Mouse (Mus musculus) left cerebral cortex, postnatal 14 days (tissue): ENCODE data around the gene Adad1. TPM values are rescaled to one million over a fixed set of nuclear protein-coding genes. Genes with fewer than 3 reads are reported as not detected.

Experiments used
- DNase-seq, 2 experiments: peaks; one replicate each; pipeline ENCODE4 v3.0.0; 2021 to 2022; ENCODE audit warnings: low spot score in 2 of 2, mixed read lengths in 1 of 2
- intact Hi-C: fragments of 180-260 bp; cut with DNase I; formaldehyde crosslinking; loops from one replicate; pipeline ENCODE4 v1.15.1; 2025
- long read RNA-seq, 2 experiments: library from polyadenylated mRNA; stranded (forward); transcript quantifications; one replicate each; pipeline ENCODE4 v2.0.0; 2021
- total RNA-seq, 2 experiments: library from RNA; stranded (reverse); gene quantifications; 2 replicates each; pipeline ENCODE4 v1.2.3; 2021

Gene Adad1
- total RNA-seq: not detected
- long read RNA-seq, experiment 1: 0 reads
- long read RNA-seq, experiment 2: 0 reads

DNA sequence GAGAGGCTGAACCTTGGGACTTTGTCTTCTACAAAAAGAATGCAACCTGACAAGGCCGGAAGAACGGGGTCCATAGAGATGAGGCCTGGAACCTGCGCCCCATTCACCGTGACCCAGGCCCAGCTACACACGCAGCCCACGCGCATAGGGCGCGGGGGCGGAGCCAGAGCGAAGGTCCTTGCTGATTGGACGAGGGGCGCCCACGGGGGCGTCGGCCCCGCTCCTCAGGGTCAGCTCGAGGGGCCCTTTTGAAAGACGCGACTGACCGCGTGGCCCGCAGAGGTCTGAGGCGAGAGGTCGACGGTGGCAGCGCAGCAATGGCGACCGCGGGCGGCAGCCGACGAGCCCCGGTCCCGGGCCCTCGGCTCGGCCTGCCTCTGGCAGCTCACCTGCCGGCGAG is at the start of gene Adad1:
Gene Adad1, plus strand, starts transcription at position 122 of the 400 bp plus-strand sequence.
- intact Hi-C loops: no loop called here

DNA sequence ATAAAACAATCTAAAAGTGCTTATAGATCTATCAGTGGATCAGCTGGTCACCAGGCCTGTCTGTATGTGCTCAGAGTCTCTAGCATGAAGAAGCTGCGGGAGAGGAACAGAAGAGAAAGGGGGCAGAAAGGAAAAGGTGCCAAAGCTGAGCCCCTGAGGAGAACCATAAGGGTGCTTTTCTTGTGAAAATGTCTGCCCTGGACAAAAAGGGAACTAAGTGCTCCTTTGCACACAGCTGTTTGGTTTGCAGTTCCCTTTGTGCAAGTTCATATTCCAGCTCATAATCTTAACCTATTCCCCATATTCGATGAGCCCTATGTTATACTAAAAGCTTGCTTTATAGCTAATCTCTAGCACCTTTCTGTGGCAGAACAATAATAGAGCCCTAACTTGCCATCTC is 25.3 kb upstream of the Adad1 start:
- intact Hi-C loops: no loop called here
- DNase-seq: no peak

More for the DNA sequence above, at the start of gene Adad1:
- no peak for DNase-seq

DNA sequence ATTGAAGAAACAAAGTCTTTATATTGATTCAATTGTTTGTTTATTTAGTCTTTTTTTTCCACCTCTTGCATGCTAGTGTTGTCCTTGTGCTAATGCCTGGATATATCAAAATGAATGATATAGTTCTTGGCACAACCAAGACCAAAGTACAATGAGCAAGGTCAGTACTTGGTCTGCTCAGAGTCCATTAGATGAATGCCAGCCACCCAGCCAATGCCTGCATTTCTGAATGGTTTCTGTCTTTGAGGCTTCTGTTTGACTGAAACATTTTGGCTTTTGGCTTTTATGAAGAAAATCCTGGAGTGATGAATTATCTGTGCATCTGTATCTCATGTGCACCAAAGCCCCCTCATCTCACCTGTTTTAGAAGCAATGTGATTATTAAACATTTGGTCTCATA is 23.5 kb upstream of the Adad1 start:
- no peak for DNase-seq
- intact Hi-C loops: no loop called here

DNA sequence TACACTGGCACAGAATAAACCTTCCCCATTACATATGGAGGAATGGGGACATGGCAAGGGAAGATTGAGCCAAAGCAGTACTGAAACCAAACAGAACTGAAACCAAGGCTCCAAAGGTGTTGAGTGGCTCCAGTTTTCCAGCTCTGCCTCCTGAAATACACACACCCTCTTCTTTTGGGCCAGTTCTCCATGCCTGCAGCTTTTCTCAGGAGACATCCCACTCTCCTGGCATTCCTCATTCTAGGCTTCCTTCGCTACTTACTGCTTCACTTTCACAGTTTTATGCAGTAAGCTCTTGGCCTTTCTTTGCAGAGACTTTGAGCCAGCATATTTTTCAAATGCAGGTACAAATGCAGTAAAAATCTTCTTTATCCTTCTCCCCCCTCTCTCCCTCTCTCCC is 11.8 kb upstream of the Adad1 start:
- DNase-seq: no peak
- intact Hi-C loops: loop anchor here (5.0 kb wide), 1 partner anchor 151 kb away; no protein-coding TSS in a partner anchor

DNA sequence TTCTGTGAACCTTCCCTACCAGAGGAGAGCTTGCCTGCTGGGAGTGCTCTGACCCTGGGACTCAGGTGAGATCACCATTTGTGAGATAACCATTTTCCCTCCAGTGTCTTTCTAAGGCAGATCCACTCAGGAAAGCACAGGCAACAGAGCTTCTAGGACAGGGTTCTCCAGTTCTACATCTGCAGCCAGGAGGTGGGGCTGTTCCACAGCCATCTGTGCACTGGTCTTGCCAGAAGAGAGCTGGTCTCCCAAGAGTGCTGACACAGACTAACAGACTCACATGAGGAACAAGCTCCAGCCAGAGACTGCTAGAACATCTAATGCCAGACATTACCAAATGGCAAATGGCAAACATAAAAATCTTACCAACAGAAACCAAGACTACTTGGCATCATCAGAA is 9.9 kb downstream of the Adad1 start:
- intact Hi-C loops: loop anchor here (5.0 kb wide), 1 partner anchor 129 kb away; no protein-coding TSS in a partner anchor
- DNase-seq: peak; percentile 34 to 40

DNA sequence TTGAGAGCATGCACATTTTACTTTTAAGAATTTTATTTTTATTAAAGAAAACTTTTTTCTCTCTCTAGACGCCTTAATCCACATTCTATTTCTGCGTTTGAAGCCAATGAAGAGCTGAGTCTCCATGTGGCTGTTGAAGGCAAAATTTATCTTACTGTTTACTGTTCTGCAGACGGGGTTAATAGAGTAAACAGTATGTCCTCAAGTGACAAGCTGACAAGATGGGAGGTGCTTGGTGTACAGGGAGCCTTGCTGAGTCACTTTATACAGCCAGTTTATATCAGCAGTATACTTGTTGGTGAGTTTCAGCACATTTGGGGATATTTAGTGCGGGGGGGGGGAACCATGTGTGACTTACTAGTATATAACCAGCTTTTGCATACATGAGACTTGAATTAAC is 21.5 kb downstream of the Adad1 start:
- intact Hi-C loops: no loop called here
- no peak for DNase-seq

DNA sequence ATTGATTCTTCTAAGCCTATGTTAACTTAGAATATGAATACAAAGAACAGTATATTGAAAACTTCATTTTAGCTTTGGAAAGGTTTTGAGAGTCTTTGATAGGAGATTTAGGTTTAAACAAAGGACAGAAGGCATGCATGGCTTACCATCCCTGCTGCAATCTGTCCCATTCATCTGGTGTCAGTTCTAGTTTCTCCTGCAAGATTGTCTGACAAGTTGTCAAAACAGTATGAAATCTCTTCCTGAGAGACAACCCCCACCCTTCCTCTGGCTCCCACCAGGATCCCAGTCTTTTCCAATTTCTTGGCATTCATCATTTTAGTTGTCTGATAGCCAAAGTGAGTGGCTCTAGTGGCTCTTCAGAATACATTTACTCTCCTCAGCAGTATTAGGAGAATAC is 27.4 kb downstream of the Adad1 start:
- intact Hi-C loops: no loop called here
- DNase-seq: no peak

DNA sequence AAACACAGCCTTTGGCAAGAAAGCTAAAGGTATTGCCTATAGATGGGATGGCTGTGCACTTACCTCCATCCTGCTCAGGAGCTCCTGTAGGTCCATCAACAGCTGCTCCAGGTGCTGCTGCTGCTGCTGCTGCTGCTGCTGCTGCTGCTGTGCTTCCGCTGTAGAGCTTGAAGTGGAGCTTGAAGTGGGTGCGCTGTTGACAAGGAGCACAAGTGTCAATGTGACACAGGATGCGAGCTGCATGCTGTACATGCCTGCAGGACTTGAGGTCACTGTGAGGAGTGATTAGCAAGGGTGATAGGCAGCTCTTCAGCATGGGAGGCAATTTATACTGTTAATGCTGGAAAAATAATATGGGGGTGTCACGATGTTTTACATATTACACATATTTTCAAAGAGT is 62.3 kb downstream of the Adad1 start, which contains the start of gene Il2:
Gene Il2, minus strand, starts transcription at position 305 of the 400 bp plus-strand sequence.
- intact Hi-C loops: no loop called here
- DNase-seq: no peak

DNA sequence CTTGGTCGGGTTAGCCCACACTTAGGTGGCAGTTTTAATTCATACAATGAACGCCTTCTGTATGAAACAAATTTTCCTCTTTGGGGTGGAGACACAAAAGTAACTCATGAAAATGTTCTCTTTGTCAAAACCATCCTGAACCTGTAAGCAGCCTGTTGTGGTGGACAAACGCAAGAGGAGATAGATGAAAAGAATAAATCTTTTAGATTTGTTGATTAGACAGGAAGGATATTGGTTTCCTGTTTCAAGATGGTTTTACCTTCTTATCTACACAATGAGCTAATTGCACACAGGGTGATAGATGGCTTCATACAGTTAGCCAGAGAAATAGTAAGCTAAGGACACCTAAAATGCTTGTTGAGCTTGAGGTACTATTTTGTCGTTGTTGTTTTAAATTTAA is 62.8 kb downstream of the Adad1 start:
- no peak for DNase-seq
- intact Hi-C loops: no loop called here

DNA sequence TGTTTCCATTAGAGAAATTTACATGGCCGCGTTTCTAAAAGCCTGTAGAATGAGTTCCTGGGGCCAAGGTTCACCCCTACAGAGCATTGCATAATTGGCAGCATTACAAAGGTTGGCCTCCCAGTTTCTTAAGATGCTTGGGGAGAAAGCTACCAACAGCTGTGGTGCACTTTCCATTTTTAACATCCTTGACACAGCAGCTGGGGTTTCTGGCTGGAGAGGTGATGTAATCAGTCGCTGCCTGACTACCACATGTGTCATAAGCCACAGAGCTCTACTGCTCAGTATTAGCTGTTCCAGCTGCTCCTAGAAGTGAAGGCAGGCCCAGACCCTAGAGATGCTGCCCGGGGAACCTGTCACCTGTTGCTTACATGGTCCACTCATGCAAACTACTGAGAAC is 64.9 kb downstream of the Adad1 start:
- intact Hi-C loops: no loop called here
- no peak for DNase-seq

DNA sequence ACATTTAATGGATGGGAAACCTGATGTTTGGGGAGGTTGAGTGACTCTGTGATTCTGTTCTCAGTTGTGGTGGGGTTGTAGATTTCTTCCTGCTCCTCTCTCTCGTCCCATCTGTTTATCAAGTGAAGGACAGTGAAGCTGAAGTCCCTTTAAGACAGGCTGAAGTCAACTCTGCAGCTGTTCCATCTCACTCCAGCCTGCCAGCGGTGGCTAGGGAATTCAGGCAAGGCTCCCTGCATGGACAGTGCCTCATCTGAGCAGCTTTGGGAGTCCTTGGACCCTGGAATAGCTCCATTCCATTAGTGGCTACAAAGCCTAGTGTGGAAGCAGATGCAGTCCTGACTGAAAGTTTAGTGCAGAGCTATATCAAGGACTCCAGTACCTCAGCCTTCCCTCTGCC is 65.7 kb downstream of the Adad1 start:
- intact Hi-C loops: no loop called here
- DNase-seq: no peak

DNA sequence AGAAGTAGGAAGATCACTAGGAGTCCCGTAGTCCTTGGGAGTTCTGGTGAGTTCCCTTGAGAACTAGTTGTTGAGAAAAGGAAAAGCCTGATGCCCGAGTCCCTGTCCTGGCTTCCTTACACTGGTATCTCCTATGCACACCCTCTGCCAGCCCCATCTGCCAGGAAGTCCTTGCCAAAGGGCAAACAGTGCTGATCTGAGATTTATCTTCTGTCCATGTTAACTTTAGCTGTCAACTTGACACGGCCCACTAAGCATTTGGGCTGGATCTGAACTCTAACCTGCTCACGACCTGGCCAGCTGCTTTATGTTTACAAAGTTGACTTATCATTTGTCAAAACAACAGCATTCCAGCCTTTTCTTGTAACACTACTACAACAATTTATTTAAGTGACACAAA is 73.9 kb downstream of the Adad1 start:
- DNase-seq: no peak
- intact Hi-C loops: no loop called here

DNA sequence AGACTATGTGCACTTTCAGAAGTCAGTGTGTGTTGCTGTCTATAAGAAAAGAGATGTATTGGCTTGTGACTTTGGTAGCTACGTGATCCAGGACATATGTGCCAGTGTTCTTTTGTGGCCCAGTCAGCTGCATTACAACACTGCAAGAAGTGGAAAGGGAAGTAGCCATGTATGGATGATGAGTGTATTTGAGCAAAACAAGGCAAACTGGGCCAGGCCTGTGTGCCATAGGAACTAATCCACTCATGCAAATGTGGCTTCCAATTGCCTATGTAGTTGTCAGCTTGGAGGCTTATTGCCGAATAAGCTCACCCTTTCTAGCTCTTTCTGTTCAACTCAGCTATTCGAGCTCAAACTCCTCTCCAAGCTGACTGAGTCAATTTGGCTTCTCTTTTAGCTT is 75.9 kb downstream of the Adad1 start:
- DNase-seq: no peak
- intact Hi-C loops: no loop called here

DNA sequence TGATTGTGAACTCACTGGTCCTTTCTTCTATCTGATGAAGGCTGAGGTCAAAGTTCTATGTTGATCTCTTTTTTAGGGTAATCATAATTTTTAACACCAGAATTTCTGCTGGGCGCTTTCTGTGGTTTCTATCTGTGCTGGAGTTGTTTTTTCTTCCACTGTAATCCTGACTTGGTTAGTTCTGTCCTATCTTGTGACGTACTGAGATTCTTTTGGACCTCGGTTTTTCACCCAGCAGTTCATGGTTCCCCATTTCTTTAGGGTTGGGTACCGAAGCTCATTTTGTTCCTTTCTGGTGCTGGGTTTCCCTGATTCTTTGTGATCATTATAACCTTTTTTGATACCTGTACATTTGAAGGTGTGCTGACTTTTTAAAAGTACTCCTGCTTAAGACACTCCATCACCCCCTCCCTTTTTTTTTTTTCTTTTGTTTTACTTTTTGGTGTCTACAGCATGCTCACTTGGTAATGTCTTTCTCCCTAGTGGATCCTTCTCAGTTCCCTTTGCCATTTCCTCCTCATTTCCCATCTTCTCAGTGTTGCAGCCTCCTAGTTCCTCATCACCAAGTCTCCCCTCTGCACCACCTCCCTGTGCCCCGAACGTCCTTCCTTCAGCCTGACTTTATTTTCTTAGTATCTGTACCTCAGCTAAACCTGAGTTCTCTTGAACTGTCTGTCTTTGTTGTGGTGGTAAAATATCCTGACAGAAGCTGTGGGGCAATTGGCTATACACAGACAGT is 77.0 kb downstream of the Adad1 start:
- no peak for DNase-seq
- intact Hi-C loops: no loop called here

DNA sequence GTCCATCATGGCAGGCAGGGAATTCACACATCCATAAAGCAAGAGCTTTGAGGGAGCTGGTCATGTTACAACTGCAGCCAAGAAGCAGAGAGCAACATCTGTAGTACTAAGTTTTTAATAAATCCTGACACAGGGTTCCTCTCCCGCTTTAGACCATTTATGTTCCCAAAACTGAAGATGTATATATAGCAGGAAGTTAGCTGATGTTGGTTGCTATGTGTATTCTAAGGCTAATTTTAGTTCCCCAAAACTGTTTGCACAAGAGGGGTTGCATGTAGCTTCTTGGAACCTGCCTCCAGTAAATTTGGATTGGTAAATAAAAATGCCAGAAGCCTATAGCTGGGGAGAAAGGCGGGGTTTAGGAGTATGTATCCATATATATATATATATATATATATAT is 78.5 kb downstream of the Adad1 start:
- intact Hi-C loops: no loop called here
- no peak for DNase-seq

DNA sequence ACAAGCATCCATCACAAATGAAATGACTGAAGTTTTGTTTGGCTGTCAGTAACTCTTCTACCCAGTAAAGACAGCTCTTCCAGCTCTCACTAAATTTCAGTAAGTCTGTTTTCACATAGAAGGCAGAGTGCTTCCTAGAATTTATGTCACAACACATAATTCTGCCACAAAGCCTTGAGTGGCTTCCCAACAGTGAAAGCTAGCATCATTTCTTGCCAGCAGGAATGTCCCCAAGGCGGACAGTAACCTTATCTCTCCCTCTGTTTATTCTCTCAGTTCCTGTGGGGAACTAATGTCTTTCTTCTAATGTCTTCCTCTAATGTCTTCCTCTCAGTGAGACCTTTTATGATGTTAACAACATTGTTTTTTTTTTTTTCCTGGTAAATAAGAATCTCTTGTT is 81.7 kb downstream of the Adad1 start:
- intact Hi-C loops: no loop called here
- DNase-seq: no peak

DNA sequence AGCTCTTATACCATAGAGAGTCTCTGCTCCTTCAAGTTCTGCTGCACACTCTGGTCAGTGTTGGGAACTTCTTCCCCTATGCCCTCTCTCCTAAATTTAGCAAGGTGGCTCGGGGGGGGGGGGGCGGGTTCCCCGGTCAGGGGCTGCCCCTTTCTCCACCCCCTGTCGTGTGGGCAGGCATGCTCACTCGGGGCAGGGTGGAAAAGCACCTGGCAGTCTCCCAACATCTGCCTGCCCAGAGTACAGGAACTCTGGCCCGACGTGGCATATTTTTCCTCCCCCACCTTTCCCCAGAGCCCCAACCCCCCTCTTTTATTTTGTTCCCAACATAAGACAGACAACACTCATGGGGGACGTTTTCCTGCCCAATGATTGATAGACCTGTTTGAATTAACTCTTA is 83.1 kb downstream of the Adad1 start:
- intact Hi-C loops: no loop called here
- no peak for DNase-seq

DNA sequence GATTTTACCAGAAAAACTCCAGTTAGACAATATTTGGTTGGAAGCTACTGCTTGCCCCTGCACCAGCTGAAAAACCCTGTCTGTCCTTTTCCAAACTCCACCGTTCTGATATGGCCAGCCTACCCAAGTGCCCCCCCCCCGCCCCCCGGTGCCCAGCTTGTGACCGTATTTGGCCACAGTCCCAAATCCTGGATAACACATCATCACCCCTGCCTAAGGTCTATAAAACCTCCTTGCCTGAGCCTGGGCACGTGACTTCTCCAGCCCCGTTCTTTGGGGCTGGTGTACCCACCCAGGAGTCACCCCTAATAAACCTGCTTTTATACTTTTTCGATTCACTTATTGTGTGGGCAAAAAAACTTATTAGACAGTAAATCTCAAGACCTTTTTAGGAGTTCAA is 83.5 kb downstream of the Adad1 start:
- intact Hi-C loops: no loop called here
- no peak for DNase-seq

DNA sequence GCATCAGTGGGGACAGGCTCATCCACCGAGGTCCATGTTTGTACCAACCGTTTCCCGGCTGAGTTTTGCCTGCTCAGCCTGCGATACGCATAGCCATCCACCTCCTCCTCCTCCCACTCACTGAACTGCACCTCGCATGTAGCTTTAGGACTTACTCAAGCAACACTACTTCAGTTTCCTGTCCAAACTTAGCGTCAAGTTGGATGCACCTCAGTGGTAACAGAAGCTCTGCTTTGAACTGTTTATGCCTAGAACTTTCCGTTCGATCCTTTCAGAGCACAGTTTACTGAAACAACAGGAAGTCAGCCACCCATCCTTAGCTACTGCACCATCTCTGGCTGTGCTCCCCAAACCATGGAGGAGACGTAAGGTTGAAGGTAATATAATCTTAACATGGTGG is 88.9 kb downstream of the Adad1 start:
- DNase-seq: no peak
- intact Hi-C loops: no loop called here

DNA sequence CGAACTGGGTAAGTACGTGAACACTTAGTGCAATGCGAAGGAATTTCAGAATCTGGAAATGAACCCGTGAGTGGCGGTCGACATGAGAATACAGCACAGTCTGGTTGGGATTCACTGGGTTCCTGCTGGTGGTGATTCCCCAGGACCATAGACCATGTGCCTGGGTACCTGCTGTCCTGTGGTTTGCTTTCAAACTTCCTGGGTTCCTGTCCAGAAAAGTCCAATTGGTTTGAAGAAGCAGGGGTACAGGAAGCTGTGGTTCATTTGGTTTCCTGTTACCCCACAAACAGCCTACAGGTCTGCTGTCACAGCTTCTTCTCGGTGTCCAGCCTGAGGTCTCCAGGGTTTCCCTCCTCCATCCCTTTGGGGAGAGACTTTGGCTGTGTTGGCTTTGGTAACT is 89.7 kb downstream of the Adad1 start:
- no peak for DNase-seq
- intact Hi-C loops: no loop called here

DNA sequence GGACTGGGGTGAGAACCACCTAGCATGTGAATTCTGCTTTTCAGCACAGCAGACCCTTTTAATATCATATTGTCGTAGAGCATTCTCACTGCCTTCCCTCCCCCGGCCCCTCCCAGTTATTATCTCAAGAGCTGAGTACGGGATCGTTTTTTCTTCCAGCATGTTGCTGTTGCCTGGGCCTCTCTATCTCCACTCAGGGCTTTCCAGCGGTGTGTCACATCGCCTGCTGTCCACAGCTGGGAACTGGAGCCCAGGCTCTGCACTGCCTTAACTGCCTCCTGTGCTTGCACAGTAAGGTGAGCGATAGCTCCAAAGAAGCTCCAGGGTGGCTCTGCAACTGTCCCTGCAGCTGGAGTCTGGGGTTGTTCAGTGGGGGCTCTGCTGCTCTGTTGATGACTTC is 91.1 kb downstream of the Adad1 start:
- intact Hi-C loops: no loop called here

DNA sequence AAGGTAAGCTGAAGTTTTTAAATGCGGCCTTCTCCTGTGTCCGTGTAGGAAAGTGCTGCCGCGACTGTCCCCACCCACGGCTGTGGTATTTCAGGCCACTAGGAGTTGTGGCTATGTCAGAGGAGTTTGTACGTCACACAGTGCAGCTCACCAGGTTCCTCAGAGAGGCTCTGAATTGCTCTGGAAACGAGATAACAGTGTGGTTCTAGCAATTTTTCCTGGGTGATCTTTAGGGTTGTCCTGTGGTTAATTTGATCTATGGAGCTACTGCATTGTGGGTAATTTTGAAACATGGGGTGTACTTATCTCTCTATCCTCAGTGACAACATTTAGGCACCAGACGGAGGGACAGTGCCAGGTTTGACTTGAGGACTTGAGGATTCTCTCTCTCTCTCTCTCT is 93.8 kb downstream of the Adad1 start:
- no peak for DNase-seq

More for the DNA sequence above, 91.1 kb downstream of the Adad1 start:
- no peak for DNase-seq

More for the DNA sequence above, 93.8 kb downstream of the Adad1 start:
- intact Hi-C loops: no loop called here
